Comparison of ENCODE assay signal across 17 mouse cellular contexts in genomic region chr15:15538944-15539343, GRCm38 (mm10).
A peak's percentile ranks its signal among the peaks of the same experiment; 100 is the strongest.
DNase-seq lines count a peak whose midpoint lies in the region; TF ChIP-seq lines count a peak whose summit lies in the region.
"Had no signal": no experiment of that assay in that cellular context is flagged by ENCODE, and none has a peak within 500 bp of the region (broad histone marks: within the 10 kb centered on the region; RNA-seq: fewer than 3 reads in every experiment).

No protein-coding gene starts in this region.

- no peaks in the 10 kb centered on the region for H3K9me3 ChIP-seq in MEL (replicated peaks; ENCODE audit: insufficient read depth, low read length)
- H3K9me3 ChIP-seq: G1E had no signal

- no peak overlapping the region for H3K9ac ChIP-seq in MEL (ENCODE audit: control insufficient read depth, low read depth, low read length, poor library complexity, severe bottlenecking)

- no peak overlapping the region for H3K4me3 ChIP-seq in MEL (ENCODE audit: control insufficient read depth in 1 of 2, insufficient read depth in 1 of 2, low read depth in 2 of 2, low read length in 2 of 2)

- peaks cover 3 to 6% of the 10 kb centered on the region in 2 experiments; a peak in 2 of 4 replicates for H3K4me1 ChIP-seq in MEL (ENCODE audit: control insufficient read depth in 1 of 2, insufficient read depth in 2 of 2, low read length in 2 of 2)

- TF ChIP-seq RAD21 in MEL (IDR thresholded peaks at IDR 0.05; ENCODE audit: low read depth, low read length), result no peak

- H3K36me3 ChIP-seq in MEL (ENCODE audit: control insufficient read depth in 1 of 2, insufficient read depth in 2 of 2, low read length in 2 of 2), result peaks cover 0 to 7% of the 10 kb centered on the region in 2 experiments; a peak in 2 of 4 replicates
- H3K36me3 ChIP-seq: G1E had no signal

- TF ChIP-seq CTCF in MEL (IDR thresholded peaks at IDR 0.05 in 2 of 3, conservative IDR thresholded peaks at IDR 0.05 in 1 of 3; ENCODE audit: control insufficient read depth in 1 of 3, insufficient read depth in 1 of 3, low read depth in 2 of 3, low read length in 3 of 3, poor library complexity in 1 of 3, severe bottlenecking in 1 of 3), result no peak

- no peaks in the 10 kb centered on the region for H3K79me2 ChIP-seq in MEL (ENCODE audit: control insufficient read depth, insufficient read depth, low read length, poor library complexity)

- no peak for TF ChIP-seq POLR2A in MEL (IDR thresholded peaks at IDR 0.05; ENCODE audit: control insufficient read depth in 1 of 2, insufficient read depth in 1 of 2, low read depth in 1 of 2, low read length in 2 of 2, poor library complexity in 1 of 2)

- no peak overlapping the region for H3K27ac ChIP-seq in MEL (ENCODE audit: control insufficient read depth, low read depth, low read length)

- peak; percentile 29 for DNase-seq in MEL (ENCODE audit: low read depth, low spot score)
- no peak for DNase-seq in adrenal gland, postnatal 14 days
- DNase-seq: adrenal gland, adult 2 months; adrenal gland, adult 8-10 months; adrenal gland, postnatal 10 days; adrenal gland, postnatal 25 days; adrenal gland, postnatal 36 days; B cell, adult 2 months; cerebellum, adult 11 months; cerebellum, adult 11-12 months; cerebellum, adult 18-20 months; cerebellum, adult 2 months; cerebellum, adult 8-10 months; cerebellum, adult 9-10 months had no signal

- TF ChIP-seq EP300 in MEL (IDR thresholded peaks at IDR 0.05; ENCODE audit: low read depth in 1 of 2, low read length in 2 of 2), result peak; percentile 72 to 80

- no peaks in the 10 kb centered on the region for H3K27me3 ChIP-seq in MEL (ENCODE audit: control insufficient read depth in 1 of 2, insufficient read depth in 2 of 2, low read length in 2 of 2)
- H3K27me3 ChIP-seq: CH12.LX, Patski had no signal

TF ChIP-seq in MEL, 35 proteins besides CTCF, POLR2A, EP300 and RAD21:
- TF ChIP-seq MYB (IDR thresholded peaks at IDR 0.05; ENCODE audit: low read depth, low read length) (0 out of 2 replicates have a peak, but pooled peaks have one; percentile 21), KAT2A (conservative IDR thresholded peaks at IDR 0.05; ENCODE audit: low read depth, low read length) (no peak), ETS1 (IDR thresholded peaks at IDR 0.05; ENCODE audit: low read depth, low read length) (0 out of 2 replicates have a peak, but pooled peaks have one; percentile 19), ZNF384 (IDR thresholded peaks at IDR 0.05; ENCODE audit: low read depth, low read length) (no peak), HCFC1 (IDR thresholded peaks at IDR 0.05; ENCODE audit: low read depth, low read length) (no peak), POLR2AphosphoS5 (IDR thresholded peaks at IDR 0.05; ENCODE audit: borderline replicate concordance, low read depth, low read length) (no peak), GATA1 (IDR thresholded peaks at IDR 0.05; ENCODE audit: low read depth, low read length) (peak; percentile 80), RCOR1 (IDR thresholded peaks at IDR 0.05; ENCODE audit: low read depth, low read length) (peak; percentile 95), MAFK (IDR thresholded peaks at IDR 0.05; ENCODE audit: borderline replicate concordance, low read depth, low read length) (no peak; the same call in 1 of the 2 replicates), GABPA (IDR thresholded peaks at IDR 0.05; ENCODE audit: low read depth, low read length) (no peak), MYC (IDR thresholded peaks at IDR 0.05; ENCODE audit: low read depth, low read length) (no peak), BHLHE40 (IDR thresholded peaks at IDR 0.05; ENCODE audit: borderline replicate concordance, low read depth, low read length) (0 out of 2 replicates have a peak, but pooled peaks have one; percentile 4), TAL1 (IDR thresholded peaks at IDR 0.05; ENCODE audit: low read length) (no peak), ZKSCAN1 (IDR thresholded peaks at IDR 0.05; ENCODE audit: low read depth, low read length) (no peak), E2F4 (IDR thresholded peaks at IDR 0.05; ENCODE audit: borderline replicate concordance, low read depth, low read length) (no peak), ZC3H11A (IDR thresholded peaks at IDR 0.05; ENCODE audit: low read depth, low read length) (no peak), USF2 (IDR thresholded peaks at IDR 0.05; ENCODE audit: borderline replicate concordance in 1 of 2, insufficient read depth in 1 of 2, low read depth in 1 of 2, low read length in 2 of 2) (no peak), TCF12 (IDR thresholded peaks at IDR 0.05; ENCODE audit: low read depth, low read length) (peak; percentile 91), NRF1 (IDR thresholded peaks at IDR 0.05; ENCODE audit: insufficient read depth, low read depth, low read length, poor library complexity, severe bottlenecking) (no peak), MAZ (IDR thresholded peaks at IDR 0.05; ENCODE audit: low read depth, low read length) (no peak), USF1 (IDR thresholded peaks at IDR 0.05; ENCODE audit: low read depth, low read length) (no peak), MXI1 (IDR thresholded peaks at IDR 0.05; ENCODE audit: low read depth, low read length) (no peak), JUND (IDR thresholded peaks at IDR 0.05; ENCODE audit: low read depth, low read length) (no peak), NELFE (IDR thresholded peaks at IDR 0.05; ENCODE audit: low read depth, low read length) (no peak), MAX (IDR thresholded peaks at IDR 0.05; ENCODE audit: low read length) (no peak), CHD1 (IDR thresholded peaks at IDR 0.05; ENCODE audit: low read depth, low read length) (no peak), ZMIZ1 (IDR thresholded peaks at IDR 0.05; ENCODE audit: low read depth, low read length) (no peak), TBP (IDR thresholded peaks at IDR 0.05; ENCODE audit: low read depth, low read length) (no peak)
